Mouse (Mus musculus) liver, embryonic 16.5 days (tissue): ENCODE measurements around the gene Cops8. TPM values are rescaled to one million over a fixed set of nuclear protein-coding genes. Genes with fewer than 3 reads are reported as not detected.

Experiments
- ATAC-seq: fragments of 200-750 bp; cut with Nextera tagmentation; 2 replicates; pipeline ENCODE4 v1.8.0; 2017; ENCODE audit warnings: low read depth, mild to moderate bottlenecking, moderate number of reproducible peaks, moderate library complexity
- H3K27ac ChIP-seq: fragments of 300-500 bp; sonication (generic); 2 replicates; pipeline ENCODE4 v1.5.1; 2014; ENCODE audit warnings: mild to moderate bottlenecking, low read length
- H3K27me3 ChIP-seq: fragments of 300-500 bp; sonication (generic); 2 replicates; pipeline ENCODE4 v1.6.1; 2014; ENCODE audit warnings: low read depth, low read length, mixed read lengths; ENCODE audit not compliant: control insufficient read depth, insufficient read depth
- H3K36me3 ChIP-seq: fragments of 300-500 bp; sonication (generic); 2 replicates; pipeline ENCODE4 v1.6.1; 2014; ENCODE audit warnings: mild to moderate bottlenecking; ENCODE audit not compliant: control insufficient read depth, insufficient read depth
- H3K4me1 ChIP-seq: fragments of 300-500 bp; sonication (generic); 2 replicates; pipeline ENCODE4 v1.6.1; 2014; ENCODE audit warnings: low read depth, low read length, mixed read lengths; ENCODE audit not compliant: control insufficient read depth
- H3K4me2 ChIP-seq: fragments of 300-500 bp; sonication (generic); 2 replicates; pipeline ENCODE4 v1.6.1; 2014; ENCODE audit warnings: low read depth, low read length, mixed read lengths
- H3K4me3 ChIP-seq: fragments of 300-500 bp; sonication (generic); 2 replicates; pipeline ENCODE4 v1.5.1; 2014; ENCODE audit warnings: low read depth, mild to moderate bottlenecking, low read length
- H3K9ac ChIP-seq: fragments of 300-500 bp; sonication (generic); 2 replicates; pipeline ENCODE4 v1.6.1; 2014; ENCODE audit warnings: low read depth, low read length
- H3K9me3 ChIP-seq: fragments of 300-500 bp; sonication (generic); replicated peaks from 2 replicates; pipeline ENCODE4 v1.6.1; 2016; ENCODE audit warnings: low read length; ENCODE audit not compliant: control insufficient read depth
- WGBS: fragments of 180-500 bp; shearing (Covaris S2); extraction: QIAGEN DNeasy Blood & Tissue Kit; methylation state at CpG from one replicate; pipeline ENCODE4 v1.1.7; 2014; ENCODE audit not compliant: insufficient replicate concordance; 5-methylcytosine and 5-hydroxymethylcytosine counted together
- polyA plus RNA-seq: library from polyadenylated mRNA; unstranded; fragments of >200 nt; fragmentation: Nextera tagmentation; extraction: Ambion mirVana; gene quantifications from 2 replicates; pipeline ENCODE4 v1.2.1, GENCODE M21; 2015

The Cops8 gene
- polyA plus RNA-seq, 1 experiment from 2014 or later = 41.4 TPM

GRCm38 (mm10) chr1:90633415-90634030 lies 30.7 kb downstream of the Cops8 start:
- no peaks in the 10 kb centered on the region for H3K27me3 ChIP-seq
- ATAC-seq = no peak
- no peak overlapping the region for H3K4me3 ChIP-seq
- H3K4me1 ChIP-seq = no peaks in the 10 kb centered on the region
- no peak overlapping the region for H3K27ac ChIP-seq
- no peaks in the 10 kb centered on the region for H3K9me3 ChIP-seq
- 52% methylated on average over 6 of the region's 6 CpGs for WGBS
- no peaks in the 10 kb centered on the region for H3K36me3 ChIP-seq
- no peak overlapping the region for H3K4me2 ChIP-seq
- no peak overlapping the region for H3K9ac ChIP-seq

GRCm38 (mm10) chr1:90634205-90634745 lies 31.5 kb downstream of the Cops8 start:
- H3K27me3 ChIP-seq = no peaks in the 10 kb centered on the region
- no peak for ATAC-seq
- whole genome bisulfite sequencing = 38% methylated on average over 3 of the region's 3 CpGs

GRCm38 (mm10) chr1:90638335-90638734 lies 35.6 kb downstream of the Cops8 start:
- Histone ChIP-seq H3K27me3 (no peaks in the 10 kb centered on the region), H3K36me3 (no peaks in the 10 kb centered on the region), H3K9me3 (no peaks in the 10 kb centered on the region), H3K4me2 (no peak overlapping the region), H3K4me1 (no peaks in the 10 kb centered on the region), H3K4me3 (no peak overlapping the region), H3K9ac (no peak overlapping the region), H3K27ac (no peak overlapping the region)
- 51% methylated on average over 7 of the region's 7 CpGs for WGBS
- no peak for ATAC-seq

More at GRCm38 (mm10) chr1:90634205-90634745, 31.5 kb downstream of the Cops8 start:
- Histone ChIP-seq H3K36me3 (no peaks in the 10 kb centered on the region), H3K4me2 (no peak overlapping the region), H3K9ac (no peak overlapping the region), H3K4me3 (no peak overlapping the region), H3K27ac (no peak overlapping the region), H3K9me3 (no peaks in the 10 kb centered on the region), H3K4me1 (no peaks in the 10 kb centered on the region)

GRCm38 (mm10) chr1:90650781-90651437 lies 48.1 kb downstream of the Cops8 start:
- Histone ChIP-seq H3K9me3 (no peaks in the 10 kb centered on the region), H3K4me2 (no peak overlapping the region), H3K27me3 (no peaks in the 10 kb centered on the region), H3K4me1 (no peaks in the 10 kb centered on the region), H3K36me3 (no peaks in the 10 kb centered on the region), H3K27ac (no peak overlapping the region), H3K9ac (no peak overlapping the region), H3K4me3 (no peak overlapping the region)
- ATAC-seq = peak; percentile 65
- WGBS = 16% methylated on average over 4 of the region's 4 CpGs

- Histone ChIP-seq H3K4me3 (no peak overlapping the region), H3K27ac (no peak overlapping the region), H3K36me3 (no peaks in the 10 kb centered on the region), H3K4me1 (no peaks in the 10 kb centered on the region), H3K27me3 (no peaks in the 10 kb centered on the region), H3K4me2 (no peak overlapping the region), H3K9ac (no peak overlapping the region), H3K9me3 (no peaks in the 10 kb centered on the region)
- no peak for ATAC-seq
These were observed 49.0 kb downstream of the Cops8 start for GRCm38 (mm10) chr1:90651781-90652180.

GRCm38 (mm10) chr1:90652553-90652952 lies 49.8 kb downstream of the Cops8 start:
- Histone ChIP-seq H3K27me3 (no peaks in the 10 kb centered on the region), H3K4me2 (no peak overlapping the region), H3K27ac (no peak overlapping the region), H3K4me3 (no peak overlapping the region), H3K9me3 (no peaks in the 10 kb centered on the region), H3K36me3 (no peaks in the 10 kb centered on the region), H3K4me1 (no peaks in the 10 kb centered on the region), H3K9ac (no peak overlapping the region)
- WGBS = 57% methylated on average over 4 of the region's 4 CpGs
- no peak for ATAC-seq

GRCm38 (mm10) chr1:90656492-90657245 lies 53.9 kb downstream of the Cops8 start:
- no peaks in the 10 kb centered on the region for H3K27me3 ChIP-seq
- no peak for ATAC-seq
- H3K36me3 ChIP-seq = no peaks in the 10 kb centered on the region
- H3K4me2 ChIP-seq = no peak overlapping the region
- no peak overlapping the region for H3K4me3 ChIP-seq
- no peaks in the 10 kb centered on the region for H3K9me3 ChIP-seq
- H3K27ac ChIP-seq = no peak overlapping the region
- no peaks in the 10 kb centered on the region for H3K4me1 ChIP-seq
- H3K9ac ChIP-seq = no peak overlapping the region
- WGBS = 68% methylated on average over 16 of the region's 16 CpGs

- Histone ChIP-seq H3K4me1 (no peaks in the 10 kb centered on the region), H3K36me3 (no peaks in the 10 kb centered on the region), H3K27ac (no peak overlapping the region), H3K9me3 (no peaks in the 10 kb centered on the region), H3K4me2 (no peak overlapping the region), H3K27me3 (no peaks in the 10 kb centered on the region), H3K4me3 (no peak overlapping the region), H3K9ac (no peak overlapping the region)
- no peak for ATAC-seq
- 53% methylated on average over 10 of the region's 10 CpGs for WGBS
These were observed 54.7 kb downstream of the Cops8 start for GRCm38 (mm10) chr1:90657292-90658050.
